Mouse (Mus musculus) hindbrain, postnatal 0 days (tissue): ENCODE measurements around the gene Rab3a. TPM values are rescaled to one million over a fixed set of nuclear protein-coding genes. Genes with fewer than 3 reads are reported as not detected.
A peak's percentile ranks its signal among the peaks of the same experiment; 100 is the strongest.

Experiments used
- ATAC-seq: fragments of 200-750 bp; cut with Nextera tagmentation; 2 replicates; pipeline ENCODE4 v1.8.0; 2017; ENCODE audit warnings: mild to moderate bottlenecking, moderate TSS enrichment, moderate library complexity
- DNase-seq: peaks from one replicate; pipeline ENCODE4 v3.0.0-alpha.2; 2015; ENCODE audit warnings: low spot score
- H3K27ac ChIP-seq: fragments of 300-500 bp; sonication (generic); 2 replicates; pipeline ENCODE4 v1.5.1; 2014; ENCODE audit warnings: mild to moderate bottlenecking
- H3K27me3 ChIP-seq: fragments of 300-500 bp; sonication (generic); 2 replicates; pipeline ENCODE4 v1.6.1; 2014; ENCODE audit warnings: low read length, mixed read lengths; ENCODE audit not compliant: insufficient read depth
- H3K36me3 ChIP-seq: fragments of 300-500 bp; sonication (generic); 2 replicates; pipeline ENCODE4 v1.6.1; 2014; ENCODE audit warnings: low read length, mixed read lengths; ENCODE audit not compliant: insufficient read depth
- H3K4me1 ChIP-seq: fragments of 300-500 bp; sonication (generic); 2 replicates; pipeline ENCODE4 v1.6.1; 2014; ENCODE audit warnings: antibody characterized with exemption, low read length, mixed read lengths; ENCODE audit not compliant: insufficient read depth
- H3K4me2 ChIP-seq: fragments of 300-500 bp; sonication (generic); 2 replicates; pipeline ENCODE4 v1.6.1; 2014; ENCODE audit warnings: low read depth, mild to moderate bottlenecking, low read length, moderate library complexity, mixed read lengths
- H3K4me3 ChIP-seq: fragments of 300-500 bp; sonication (generic); 2 replicates; pipeline ENCODE4 v1.5.1; 2014; ENCODE audit warnings: low read length
- H3K9ac ChIP-seq: fragments of 300-500 bp; sonication (generic); replicated peaks from 2 replicates; pipeline ENCODE4 v1.6.1; 2014; ENCODE audit warnings: mild to moderate bottlenecking, low read length, moderate library complexity, mixed read lengths
- H3K9me3 ChIP-seq: fragments of 300-500 bp; sonication (generic); 2 replicates; pipeline ENCODE4 v1.6.1; 2016; ENCODE audit warnings: low read length, mixed read lengths
- CTCF ChIP-seq: IDR thresholded peaks from 2 replicates; pipeline ENCODE4 v1.5.1; 2016; ENCODE audit warnings: antibody characterized with exemption, control low read depth, low read depth
- WGBS: fragments of 180-500 bp; shearing (Covaris S2); extraction: QIAGEN DNeasy Blood & Tissue Kit; methylation state at CpG from one replicate; pipeline ENCODE4 v1.1.7; 2014; 5-methylcytosine and 5-hydroxymethylcytosine counted together
- polyA plus RNA-seq: library from polyadenylated mRNA; unstranded; fragments of >200 nt; fragmentation: Nextera tagmentation; extraction: Ambion mirVana; gene quantifications from 2 replicates; pipeline ENCODE4 v1.2.1, GENCODE M21; 2015
- total RNA-seq: library from RNA; depleted of rRNA; stranded (reverse); fragments of >200 nt; gene quantifications from 2 replicates; pipeline ENCODE4 v1.2.3, GENCODE M21; 2014; rRNA removed

Rab3a gene
- 610 and 693 TPM in 2 replicates for total RNA-seq
- polyA plus RNA-seq, result 693 and 724 TPM in 2 replicates

DNA sequence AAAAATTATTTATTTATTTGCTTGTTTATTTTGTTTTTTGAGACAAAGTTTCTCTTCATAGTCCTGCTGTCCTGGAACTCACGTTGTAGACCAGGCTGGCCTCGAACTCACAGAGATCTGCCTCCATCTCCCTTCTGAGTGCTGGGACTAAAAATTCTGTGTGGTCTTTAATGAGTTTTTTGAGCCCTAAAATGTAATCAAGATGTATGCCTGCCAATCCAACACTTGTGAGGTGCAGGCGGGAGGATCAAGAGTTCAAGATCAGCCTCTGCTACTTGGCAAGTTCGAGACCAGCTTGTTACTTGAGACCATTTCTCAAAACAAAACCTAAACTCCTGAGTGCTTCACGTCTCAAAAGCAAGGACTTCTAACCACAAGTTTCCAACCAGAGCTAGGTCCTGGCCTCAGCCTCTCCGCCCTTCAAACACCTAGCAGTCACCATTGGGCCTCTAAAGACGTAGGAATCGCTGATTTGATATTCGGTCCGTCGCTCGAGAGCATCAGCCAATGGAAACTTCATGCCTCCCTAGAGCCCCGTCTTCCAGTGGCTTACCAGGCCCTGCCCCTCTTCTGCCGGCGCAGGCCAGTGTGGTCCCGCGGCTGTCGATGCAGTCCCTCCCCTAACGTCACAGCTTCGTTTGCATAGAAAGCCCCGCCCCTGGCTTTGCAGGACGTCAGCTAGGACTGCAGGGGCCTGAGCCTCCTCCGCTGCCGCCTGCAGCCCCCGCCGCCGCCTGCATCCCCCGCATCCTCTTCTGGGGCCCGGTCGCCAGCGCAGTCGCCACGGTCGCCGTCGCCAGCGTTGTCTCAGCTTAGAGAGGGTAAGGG is at the start of gene Rab3a:
Gene Rab3a (plus strand): TSS at position 637 of the 828 bp plus-strand sequence.
- TF ChIP-seq CTCF, result no peak
- peak within 1 kb of the TSS; percentile 96 for H3K27ac ChIP-seq
- H3K4me2 ChIP-seq, result peak within 1 kb of the TSS; percentile 83
- peak; percentile 96 for ATAC-seq
- 9% methylated on average over 36 of the region's 37 CpGs for WGBS
- peak within 1 kb of the TSS; percentile 89 for H3K9ac ChIP-seq
- H3K9me3 ChIP-seq, result no peaks in the 10 kb centered on the region
- H3K36me3 ChIP-seq, result peaks cover 20% of the 10 kb centered on the region
- peak within 1 kb of the TSS; percentile 78 for H3K4me3 ChIP-seq
- H3K4me1 ChIP-seq, result peaks cover 15% of the 10 kb centered on the region
- H3K27me3 ChIP-seq, result no peaks in the 10 kb centered on the region
- DNase-seq, result peak; percentile 99

DNA sequence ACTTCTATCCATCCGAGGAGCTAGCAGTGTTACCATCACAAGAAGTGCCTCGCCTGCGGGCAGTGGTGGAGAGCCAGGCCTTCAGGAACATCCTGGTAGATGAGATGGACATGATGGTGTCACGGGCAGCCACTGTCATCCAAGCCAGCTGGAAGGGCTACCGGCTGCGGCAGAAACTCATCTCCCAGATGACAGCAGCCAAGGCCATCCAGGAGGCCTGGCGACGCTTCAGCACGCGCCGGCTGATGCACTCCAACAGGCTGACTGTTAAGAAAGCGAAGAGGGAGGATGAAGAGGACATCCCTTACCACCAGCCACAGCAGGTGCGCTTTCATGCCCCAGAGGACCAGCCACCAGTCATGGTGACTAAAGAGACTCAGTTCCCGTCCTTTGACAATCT is 46.2 kb upstream of the Rab3a start:
- H3K9ac ChIP-seq, result no peak overlapping the region
- WGBS, result 86% methylated on average over 14 of the region's 14 CpGs
- H3K27me3 ChIP-seq, result no peaks in the 10 kb centered on the region
- no peaks in the 10 kb centered on the region for H3K4me1 ChIP-seq
- H3K27ac ChIP-seq, result no peak overlapping the region
- no peak overlapping the region for H3K4me2 ChIP-seq
- H3K9me3 ChIP-seq, result no peaks in the 10 kb centered on the region
- no peaks in the 10 kb centered on the region for H3K36me3 ChIP-seq
- no peak overlapping the region for H3K4me3 ChIP-seq
- no peak for TF ChIP-seq CTCF
- ATAC-seq (no peak), DNase-seq (no peak)

DNA sequence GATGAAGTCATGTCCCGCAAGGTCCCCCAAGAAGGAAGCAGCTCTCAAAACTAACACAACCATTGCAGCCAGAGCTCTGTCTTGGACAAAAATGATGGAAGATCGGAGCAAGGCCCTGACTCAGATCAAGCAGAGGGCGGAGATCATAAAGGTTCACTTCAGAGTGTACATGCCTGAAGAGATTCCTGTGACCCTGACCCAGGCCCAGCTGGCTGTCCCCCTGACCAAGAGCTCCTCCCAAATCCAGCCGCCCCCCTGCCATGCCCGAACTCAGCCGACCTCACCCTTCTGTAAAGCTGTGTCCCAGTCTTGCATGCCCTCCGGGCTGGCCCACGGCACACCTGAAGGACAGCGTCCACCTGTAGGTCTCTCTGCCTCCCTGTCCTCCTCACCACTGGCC is 44.7 kb upstream of the Rab3a start:
- 93% methylated on average over 9 of the region's 9 CpGs for WGBS

DNA sequence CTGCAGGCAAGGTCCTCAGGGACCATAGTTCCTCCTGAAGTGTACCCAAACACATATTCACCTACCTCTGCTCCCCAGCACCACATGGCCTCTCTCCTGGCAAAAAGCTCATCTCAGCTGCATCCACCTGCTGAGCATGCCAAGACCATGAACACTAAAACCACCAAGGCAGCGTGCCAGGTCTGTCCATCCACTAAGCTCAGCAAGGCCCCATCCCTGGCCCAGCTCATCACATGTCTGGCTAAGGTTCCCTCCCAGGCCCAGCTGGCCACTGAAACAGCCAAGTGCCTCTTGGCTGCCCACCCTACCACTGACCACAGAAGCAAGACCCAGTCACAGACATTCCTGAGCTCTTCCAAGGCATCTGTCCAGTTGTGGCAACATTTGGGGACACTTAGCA is 44.2 kb upstream of the Rab3a start:
- H3K4me2 ChIP-seq, result no peak overlapping the region
- ATAC-seq (no peak), DNase-seq (no peak)
- H3K27me3 ChIP-seq, result no peaks in the 10 kb centered on the region
- H3K27ac ChIP-seq, result no peak overlapping the region
- H3K36me3 ChIP-seq, result no peaks in the 10 kb centered on the region
- no peak overlapping the region for H3K4me3 ChIP-seq
- H3K9ac ChIP-seq, result no peak overlapping the region
- 62% methylated on average over 1 of the region's 1 CpGs for WGBS
- no peak for TF ChIP-seq CTCF
- H3K9me3 ChIP-seq, result no peaks in the 10 kb centered on the region
- H3K4me1 ChIP-seq, result no peaks in the 10 kb centered on the region

More for the DNA sequence above, 44.7 kb upstream of the Rab3a start:
- Histone ChIP-seq H3K27ac (no peak overlapping the region), H3K4me2 (no peak overlapping the region), H3K27me3 (no peaks in the 10 kb centered on the region), H3K9ac (no peak overlapping the region), H3K4me3 (no peak overlapping the region), H3K4me1 (no peaks in the 10 kb centered on the region), H3K36me3 (no peaks in the 10 kb centered on the region), H3K9me3 (no peaks in the 10 kb centered on the region)
- TF ChIP-seq CTCF, result no peak
- DNase-seq (no peak), ATAC-seq (no peak)

DNA sequence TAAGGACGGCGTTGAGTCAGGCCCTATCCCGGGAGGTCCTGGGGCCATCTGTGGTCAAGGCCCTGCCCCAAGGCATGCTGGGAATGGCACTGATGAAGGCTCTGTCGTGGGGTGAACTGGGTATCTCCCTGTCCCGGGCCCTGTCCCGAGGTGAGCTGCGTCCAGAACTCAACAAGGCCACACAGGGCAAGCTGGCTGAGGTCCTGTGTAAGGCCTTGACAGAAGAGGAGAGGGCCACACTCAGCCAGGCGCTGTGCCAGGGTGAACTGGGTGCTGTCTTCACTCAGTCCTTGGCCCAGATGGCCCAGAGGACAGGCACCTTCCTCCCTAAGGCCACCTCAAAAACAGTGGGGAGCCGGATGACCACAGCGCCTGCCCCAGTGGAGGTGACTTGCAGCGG is 43.4 kb upstream of the Rab3a start:
- Histone ChIP-seq H3K27ac (no peak overlapping the region), H3K4me2 (no peak overlapping the region), H3K4me3 (no peak overlapping the region), H3K27me3 (no peaks in the 10 kb centered on the region), H3K4me1 (no peaks in the 10 kb centered on the region), H3K36me3 (no peaks in the 10 kb centered on the region), H3K9me3 (no peaks in the 10 kb centered on the region), H3K9ac (no peak overlapping the region)
- TF ChIP-seq CTCF, result no peak
- ATAC-seq (no peak), DNase-seq (no peak)
- WGBS, result 87% methylated on average over 11 of the region's 11 CpGs

DNA sequence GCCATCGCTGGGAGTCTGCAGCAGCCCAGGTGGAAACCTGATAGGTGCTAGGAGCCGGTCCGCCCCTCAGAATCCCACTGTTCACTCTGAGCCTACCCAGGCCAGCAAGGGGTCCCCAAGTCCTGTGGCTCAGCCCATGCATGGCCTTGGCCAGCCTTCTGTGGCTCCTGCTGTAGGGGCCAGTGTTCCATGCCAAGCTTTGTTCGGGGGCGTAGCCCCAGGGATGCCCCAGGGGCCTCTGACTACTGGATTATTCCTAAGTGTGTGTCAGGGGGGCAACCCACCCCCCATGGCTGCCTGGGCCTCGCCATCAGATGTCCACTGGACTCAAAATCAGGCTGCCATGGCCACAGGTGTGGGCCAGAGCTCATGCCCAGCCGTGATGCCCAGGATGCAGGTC is 40.5 kb upstream of the Rab3a start:
- Histone ChIP-seq H3K4me1 (no peaks in the 10 kb centered on the region), H3K4me3 (no peak overlapping the region), H3K4me2 (no peak overlapping the region), H3K27ac (no peak overlapping the region), H3K36me3 (no peaks in the 10 kb centered on the region), H3K9ac (no peak overlapping the region), H3K9me3 (no peaks in the 10 kb centered on the region), H3K27me3 (no peaks in the 10 kb centered on the region)
- ATAC-seq (no peak), DNase-seq (no peak)
- no peak for TF ChIP-seq CTCF
- 78% methylated on average over 7 of the region's 7 CpGs for WGBS

DNA sequence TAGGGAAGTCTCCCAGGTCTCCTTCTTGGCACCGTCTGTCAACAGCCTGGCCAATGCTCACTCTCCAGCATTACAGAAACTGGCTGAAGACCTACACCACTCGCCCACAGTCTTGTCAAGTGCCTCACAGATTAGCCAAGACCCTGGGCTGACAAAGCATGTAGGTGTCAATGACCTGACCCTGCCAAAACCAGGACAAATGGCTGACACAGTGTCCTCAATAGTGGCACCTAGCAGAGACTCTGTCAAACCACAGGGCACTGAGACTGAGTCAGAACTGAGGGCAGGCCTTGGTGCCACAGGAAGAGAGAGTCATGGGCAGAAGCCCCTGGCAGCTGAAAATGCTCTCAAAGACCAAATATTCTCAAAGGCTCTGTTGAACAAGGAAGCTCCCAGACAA is 39.4 kb upstream of the Rab3a start:
- Histone ChIP-seq H3K4me1 (no peaks in the 10 kb centered on the region), H3K4me2 (no peak overlapping the region), H3K4me3 (no peak overlapping the region), H3K36me3 (no peaks in the 10 kb centered on the region), H3K27ac (no peak overlapping the region), H3K9me3 (no peaks in the 10 kb centered on the region), H3K27me3 (no peaks in the 10 kb centered on the region), H3K9ac (no peak overlapping the region)
- WGBS, result 70% methylated on average over 2 of the region's 2 CpGs
- TF ChIP-seq CTCF, result no peak
- ATAC-seq, result no peak
- no peak for DNase-seq
